Mouse (Mus musculus) liver, embryonic 16.5 days (tissue): ENCODE measurements at regions not wholly inside any gene's neighbourhood (a gene's known extent, or its start where the extent isn't known, plus 50 kb on each side); places are given as distances from the start of the nearest gene placed in this dataset.

Source experiments
- ATAC-seq: fragments of 200-750 bp; cut with Nextera tagmentation; 2 replicates; pipeline ENCODE4 v1.8.0; 2017; ENCODE audit warnings: low read depth, mild to moderate bottlenecking, moderate number of reproducible peaks, moderate library complexity
- H3K27ac ChIP-seq: fragments of 300-500 bp; sonication (generic); 2 replicates; pipeline ENCODE4 v1.5.1; 2014; ENCODE audit warnings: mild to moderate bottlenecking, low read length
- H3K27me3 ChIP-seq: fragments of 300-500 bp; sonication (generic); 2 replicates; pipeline ENCODE4 v1.6.1; 2014; ENCODE audit warnings: low read depth, low read length, mixed read lengths; ENCODE audit not compliant: control insufficient read depth, insufficient read depth
- H3K36me3 ChIP-seq: fragments of 300-500 bp; sonication (generic); 2 replicates; pipeline ENCODE4 v1.6.1; 2014; ENCODE audit warnings: mild to moderate bottlenecking; ENCODE audit not compliant: control insufficient read depth, insufficient read depth
- H3K4me1 ChIP-seq: fragments of 300-500 bp; sonication (generic); 2 replicates; pipeline ENCODE4 v1.6.1; 2014; ENCODE audit warnings: low read depth, low read length, mixed read lengths; ENCODE audit not compliant: control insufficient read depth
- H3K4me2 ChIP-seq: fragments of 300-500 bp; sonication (generic); 2 replicates; pipeline ENCODE4 v1.6.1; 2014; ENCODE audit warnings: low read depth, low read length, mixed read lengths
- H3K4me3 ChIP-seq: fragments of 300-500 bp; sonication (generic); 2 replicates; pipeline ENCODE4 v1.5.1; 2014; ENCODE audit warnings: low read depth, mild to moderate bottlenecking, low read length
- H3K9ac ChIP-seq: fragments of 300-500 bp; sonication (generic); 2 replicates; pipeline ENCODE4 v1.6.1; 2014; ENCODE audit warnings: low read depth, low read length
- H3K9me3 ChIP-seq: fragments of 300-500 bp; sonication (generic); replicated peaks from 2 replicates; pipeline ENCODE4 v1.6.1; 2016; ENCODE audit warnings: low read length; ENCODE audit not compliant: control insufficient read depth
- WGBS: fragments of 180-500 bp; shearing (Covaris S2); extraction: QIAGEN DNeasy Blood & Tissue Kit; methylation state at CpG from one replicate; pipeline ENCODE4 v1.1.7; 2014; ENCODE audit not compliant: insufficient replicate concordance; 5-methylcytosine and 5-hydroxymethylcytosine counted together

DNA sequence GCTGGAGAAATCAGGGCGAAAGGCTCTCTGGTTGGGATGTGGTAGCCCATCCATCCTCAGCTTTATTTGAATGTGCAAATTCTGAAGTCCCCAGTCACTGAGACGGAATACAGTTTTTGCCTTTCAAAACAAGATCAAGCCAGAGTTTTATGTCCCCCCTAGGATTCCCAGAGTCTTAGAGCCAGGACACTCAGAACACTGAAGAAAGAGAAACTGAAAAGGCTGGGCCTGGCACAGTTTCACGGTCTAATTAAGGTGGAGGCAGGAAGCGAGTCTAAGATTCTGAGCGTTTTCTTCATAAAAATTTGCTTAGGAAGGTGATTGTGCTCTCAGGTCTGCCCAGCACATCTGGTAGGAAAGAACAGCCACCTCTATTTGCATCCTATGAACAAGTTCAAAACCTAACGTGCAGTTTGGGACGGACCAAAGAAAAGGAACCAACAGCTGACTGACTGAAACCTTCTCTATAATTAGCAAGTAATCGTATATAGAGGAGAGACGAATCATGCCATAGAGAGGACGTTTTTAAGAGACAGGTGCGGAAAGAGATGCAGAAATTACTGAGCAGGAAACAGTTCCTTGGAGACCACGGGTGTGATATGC lies 119.2 kb upstream of the Irak1bp1 start:
- no peak overlapping the region for H3K4me3 ChIP-seq
- WGBS: 60% methylated on average over 12 of the region's 12 CpGs
- H3K27ac ChIP-seq: no peak overlapping the region
- H3K9me3 ChIP-seq: no peaks in the 10 kb centered on the region
- ATAC-seq: no peak
- H3K27me3 ChIP-seq: no peaks in the 10 kb centered on the region
- no peak overlapping the region for H3K4me2 ChIP-seq
- H3K9ac ChIP-seq: no peak overlapping the region
- no peaks in the 10 kb centered on the region for H3K36me3 ChIP-seq
- no peaks in the 10 kb centered on the region for H3K4me1 ChIP-seq

- no peak overlapping the region for H3K27ac ChIP-seq
- WGBS: 46% methylated on average over 6 of the region's 6 CpGs
- ATAC-seq: no peak
- no peaks in the 10 kb centered on the region for H3K4me1 ChIP-seq
- no peak overlapping the region for H3K4me2 ChIP-seq
- H3K4me3 ChIP-seq: no peak overlapping the region
- H3K36me3 ChIP-seq: no peaks in the 10 kb centered on the region
- no peaks in the 10 kb centered on the region for H3K27me3 ChIP-seq
- no peak overlapping the region for H3K9ac ChIP-seq
- no peaks in the 10 kb centered on the region for H3K9me3 ChIP-seq
These were observed 118.3 kb upstream of the Irak1bp1 start for GRCm38 (mm10) chr9:82710945-82711516.

- Histone ChIP-seq H3K27ac (no peak overlapping the region), H3K9me3 (no peaks in the 10 kb centered on the region), H3K4me3 (no peak overlapping the region), H3K27me3 (no peaks in the 10 kb centered on the region), H3K4me1 (no peaks in the 10 kb centered on the region), H3K9ac (no peak overlapping the region), H3K36me3 (no peaks in the 10 kb centered on the region), H3K4me2 (no peak overlapping the region)
- ATAC-seq: peak; percentile 47; the same call in 1 of the 2 replicates
- 29% methylated on average over 3 of the region's 3 CpGs for WGBS
These were observed 116.3 kb upstream of the Irak1bp1 start for GRCm38 (mm10) chr9:82712769-82713733.

DNA sequence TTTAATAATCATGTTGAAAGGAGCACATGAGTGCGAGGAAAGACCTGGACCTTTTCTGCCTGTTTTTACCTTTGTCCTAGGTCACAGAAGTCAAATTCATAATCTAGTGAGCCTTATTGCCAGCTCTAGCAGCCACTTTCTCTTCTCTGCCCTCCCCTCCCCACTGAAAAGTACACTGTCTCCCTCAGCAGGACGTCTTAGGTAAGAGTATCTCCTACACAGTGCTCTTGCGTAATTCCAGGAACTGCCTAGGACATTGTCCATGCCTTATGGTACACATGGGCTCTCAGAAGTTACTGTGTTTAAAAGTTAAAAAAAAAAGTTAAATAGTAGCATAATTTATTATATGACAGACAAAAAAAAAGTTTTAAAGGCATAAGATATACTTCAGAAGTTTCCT lies 100.7 kb upstream of the Irak1bp1 start:
- H3K4me2 ChIP-seq: no peak overlapping the region
- ATAC-seq: no peak
- H3K9me3 ChIP-seq: no peaks in the 10 kb centered on the region
- H3K27me3 ChIP-seq: no peaks in the 10 kb centered on the region
- H3K36me3 ChIP-seq: no peaks in the 10 kb centered on the region
- no peak overlapping the region for H3K9ac ChIP-seq
- no peak overlapping the region for H3K4me3 ChIP-seq
- no peak overlapping the region for H3K27ac ChIP-seq
- WGBS: 47% methylated on average over 3 of the region's 3 CpGs
- H3K4me1 ChIP-seq: no peaks in the 10 kb centered on the region

- 54% methylated on average over 4 of the region's 4 CpGs for WGBS
- no peak overlapping the region for H3K9ac ChIP-seq
- no peak overlapping the region for H3K4me3 ChIP-seq
- no peaks in the 10 kb centered on the region for H3K9me3 ChIP-seq
- no peak overlapping the region for H3K27ac ChIP-seq
- H3K27me3 ChIP-seq: no peaks in the 10 kb centered on the region
- H3K4me2 ChIP-seq: no peak overlapping the region
- no peaks in the 10 kb centered on the region for H3K36me3 ChIP-seq
- no peak for ATAC-seq
- H3K4me1 ChIP-seq: no peaks in the 10 kb centered on the region
These were observed 99.7 kb upstream of the Irak1bp1 start for GRCm38 (mm10) chr9:82729646-82730045.

DNA sequence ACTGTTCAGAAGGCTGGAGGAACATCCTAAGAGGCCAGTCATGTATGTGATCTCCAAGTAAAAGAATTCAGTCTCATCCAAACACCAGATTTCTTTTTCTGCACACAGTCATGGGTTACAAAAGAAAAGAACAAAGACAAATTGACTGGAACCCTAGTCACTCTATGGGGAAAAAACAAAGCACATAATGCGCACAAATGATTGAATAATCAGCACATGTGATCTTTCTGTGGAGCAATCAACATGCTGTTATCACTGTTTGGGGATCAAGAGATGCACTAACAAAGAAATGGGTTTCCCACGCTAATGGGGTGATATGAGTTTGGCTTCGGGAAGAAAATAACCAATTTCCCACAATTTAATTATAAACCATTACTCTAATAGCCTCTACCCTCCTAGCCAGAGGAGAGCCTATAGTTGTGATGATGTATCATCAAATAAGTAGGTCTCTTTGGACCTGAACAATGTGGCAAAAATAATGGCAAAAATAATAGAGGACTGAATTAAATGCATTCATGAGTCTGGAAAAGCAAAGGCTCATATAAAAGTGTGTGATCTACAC lies 96.2 kb upstream of the Irak1bp1 start:
- no peaks in the 10 kb centered on the region for H3K36me3 ChIP-seq
- no peaks in the 10 kb centered on the region for H3K27me3 ChIP-seq
- no peaks in the 10 kb centered on the region for H3K9me3 ChIP-seq
- H3K4me1 ChIP-seq: no peaks in the 10 kb centered on the region
- no peak overlapping the region for H3K9ac ChIP-seq
- H3K27ac ChIP-seq: no peak overlapping the region
- H3K4me2 ChIP-seq: no peak overlapping the region
- no peak overlapping the region for H3K4me3 ChIP-seq
- 56% methylated on average over 3 of the region's 3 CpGs for WGBS
- ATAC-seq: no peak

- Histone ChIP-seq H3K4me2 (no peak overlapping the region), H3K27me3 (no peaks in the 10 kb centered on the region), H3K9me3 (no peaks in the 10 kb centered on the region), H3K4me1 (no peaks in the 10 kb centered on the region), H3K9ac (no peak overlapping the region), H3K36me3 (no peaks in the 10 kb centered on the region), H3K4me3 (no peak overlapping the region), H3K27ac (no peak overlapping the region)
- 33% methylated on average over 2 of the region's 2 CpGs for WGBS
- ATAC-seq: no peak
These were observed 94.4 kb upstream of the Irak1bp1 start for GRCm38 (mm10) chr9:82734959-82735358.

- no peaks in the 10 kb centered on the region for H3K36me3 ChIP-seq
- no peak for ATAC-seq
- no peaks in the 10 kb centered on the region for H3K27me3 ChIP-seq
- H3K27ac ChIP-seq: no peak overlapping the region
- no peaks in the 10 kb centered on the region for H3K4me1 ChIP-seq
- 72% methylated on average over 5 of the region's 5 CpGs for WGBS
- no peak overlapping the region for H3K9ac ChIP-seq
- H3K9me3 ChIP-seq: no peaks in the 10 kb centered on the region
- no peak overlapping the region for H3K4me2 ChIP-seq
- H3K4me3 ChIP-seq: no peak overlapping the region
These were observed 69.4 kb upstream of the Irak1bp1 start for GRCm38 (mm10) chr9:82759979-82760378.
